Mouse (Mus musculus) limb, embryonic 13.5 days (tissue): ENCODE measurements at regions not wholly inside any gene's neighbourhood (a gene's known extent, or its start where the extent isn't known, plus 50 kb on each side); places are given as distances from the start of the nearest gene placed in this dataset.
A peak's percentile ranks its signal among the peaks of the same experiment; 100 is the strongest.

ENCODE experiments used
- ATAC-seq: fragments of 200-750 bp; cut with Nextera tagmentation; 2 replicates; pipeline ENCODE4 v1.8.0; 2017; ENCODE audit warnings: low read depth, moderate number of reproducible peaks, moderate TSS enrichment; ENCODE audit not compliant: low FRiP score
- H3K27ac ChIP-seq: fragments of 300-500 bp; sonication (generic); 2 replicates; pipeline ENCODE4 v1.5.1; 2015; ENCODE audit warnings: inconsistent platforms, mild to moderate bottlenecking, moderate library complexity
- H3K27me3 ChIP-seq: fragments of 300-500 bp; sonication (generic); 2 replicates; pipeline ENCODE4 v1.6.1; 2015; ENCODE audit warnings: mild to moderate bottlenecking, inconsistent platforms
- H3K36me3 ChIP-seq: fragments of 300-500 bp; sonication (generic); 2 replicates; pipeline ENCODE4 v1.6.1; 2015; ENCODE audit warnings: inconsistent platforms, mild to moderate bottlenecking, moderate library complexity
- H3K4me1 ChIP-seq: fragments of 300-500 bp; sonication (generic); 2 replicates; pipeline ENCODE4 v1.6.1; 2015; ENCODE audit warnings: inconsistent platforms
- H3K4me2 ChIP-seq: fragments of 300-500 bp; sonication (generic); replicated peaks from 2 replicates; pipeline ENCODE4 v1.6.1; 2015; ENCODE audit warnings: inconsistent platforms, mild to moderate bottlenecking, moderate library complexity
- H3K4me3 ChIP-seq: fragments of 300-500 bp; sonication (generic); 2 replicates; pipeline ENCODE4 v1.5.1; 2015; ENCODE audit warnings: moderate library complexity, mild to moderate bottlenecking, inconsistent platforms
- H3K9ac ChIP-seq: fragments of 300-500 bp; sonication (generic); 2 replicates; pipeline ENCODE4 v1.6.1; 2015; ENCODE audit warnings: mild to moderate bottlenecking, inconsistent platforms
- H3K9me3 ChIP-seq: fragments of 300-500 bp; sonication (generic); 2 replicates; pipeline ENCODE4 v1.6.1; 2016; ENCODE audit warnings: inconsistent platforms
- WGBS: fragments of 180-500 bp; shearing (Covaris S2); methylation state at CpG from one replicate; pipeline ENCODE4 v1.1.7; 2015; 5-methylcytosine and 5-hydroxymethylcytosine counted together

DNA sequence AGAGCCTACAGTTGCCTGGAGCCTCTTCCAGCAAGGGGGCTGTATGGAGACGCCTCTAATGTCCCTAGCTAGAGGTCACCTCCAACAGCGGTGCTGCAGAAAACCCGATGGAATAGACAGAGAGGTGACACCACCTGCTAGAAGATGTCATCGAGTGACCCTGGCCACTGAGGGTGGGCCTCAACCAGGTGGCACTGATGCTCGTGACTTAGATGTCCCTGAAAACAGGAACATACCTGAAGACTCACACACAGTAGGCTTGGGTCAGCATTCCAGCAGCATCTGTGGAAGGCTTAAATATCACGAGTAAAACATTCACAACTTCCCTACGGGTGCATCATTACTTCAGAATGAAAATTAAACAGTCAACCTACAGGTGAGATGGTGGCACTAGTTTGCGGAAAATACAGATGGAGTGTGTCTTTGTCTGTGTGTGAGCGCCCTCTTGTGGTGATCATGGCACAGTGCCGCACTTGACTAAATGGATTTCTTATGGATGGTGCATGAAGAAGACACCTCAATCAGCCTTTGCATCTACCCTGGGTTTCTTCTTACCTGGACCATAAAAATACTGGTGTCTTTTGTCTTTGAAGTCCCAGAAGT is 86.2 kb upstream of the Smad3 start:
- peak; percentile 32; the same call in 1 of the 2 replicates for ATAC-seq
- no peaks in the 10 kb centered on the region for H3K9me3 ChIP-seq
- H3K36me3 ChIP-seq = no peaks in the 10 kb centered on the region
- H3K4me1 ChIP-seq = no peaks in the 10 kb centered on the region
- peaks cover 15% of the 10 kb centered on the region; the same call in 1 of the 2 replicates for H3K27me3 ChIP-seq
- no peak overlapping the region for H3K27ac ChIP-seq
- H3K4me2 ChIP-seq = no peak overlapping the region
- WGBS = 27% methylated on average over 10 of the region's 10 CpGs
- no peak overlapping the region for H3K9ac ChIP-seq
- H3K4me3 ChIP-seq = no peak overlapping the region

- 44% methylated on average over 2 of the region's 2 CpGs for WGBS
- no peak overlapping the region for H3K9ac ChIP-seq
- ATAC-seq = peak; percentile 18; the same call in 1 of the 2 replicates
- H3K9me3 ChIP-seq = no peaks in the 10 kb centered on the region
- peaks cover 15% of the 10 kb centered on the region; the same call in 1 of the 2 replicates for H3K27me3 ChIP-seq
- H3K4me3 ChIP-seq = no peak overlapping the region
- H3K36me3 ChIP-seq = no peaks in the 10 kb centered on the region
- H3K4me2 ChIP-seq = no peak overlapping the region
- H3K27ac ChIP-seq = no peak overlapping the region
- no peaks in the 10 kb centered on the region for H3K4me1 ChIP-seq
Measured at GRCm38 (mm10) chr9:63843431-63843830, 85.6 kb upstream of the Smad3 start.

- no peak overlapping the region for H3K27ac ChIP-seq
- no peak overlapping the region for H3K4me2 ChIP-seq
- H3K9ac ChIP-seq = no peak overlapping the region
- no peaks in the 10 kb centered on the region for H3K36me3 ChIP-seq
- H3K4me1 ChIP-seq = peaks cover 16% of the 10 kb centered on the region
- H3K4me3 ChIP-seq = no peak overlapping the region
- H3K27me3 ChIP-seq = peaks cover 15% of the 10 kb centered on the region; the same call in 1 of the 2 replicates
- ATAC-seq = no peak
- 80% methylated on average over 14 of the region's 14 CpGs for WGBS
- no peaks in the 10 kb centered on the region for H3K9me3 ChIP-seq
Measured at GRCm38 (mm10) chr9:63841102-63841501, 83.3 kb upstream of the Smad3 start.

DNA sequence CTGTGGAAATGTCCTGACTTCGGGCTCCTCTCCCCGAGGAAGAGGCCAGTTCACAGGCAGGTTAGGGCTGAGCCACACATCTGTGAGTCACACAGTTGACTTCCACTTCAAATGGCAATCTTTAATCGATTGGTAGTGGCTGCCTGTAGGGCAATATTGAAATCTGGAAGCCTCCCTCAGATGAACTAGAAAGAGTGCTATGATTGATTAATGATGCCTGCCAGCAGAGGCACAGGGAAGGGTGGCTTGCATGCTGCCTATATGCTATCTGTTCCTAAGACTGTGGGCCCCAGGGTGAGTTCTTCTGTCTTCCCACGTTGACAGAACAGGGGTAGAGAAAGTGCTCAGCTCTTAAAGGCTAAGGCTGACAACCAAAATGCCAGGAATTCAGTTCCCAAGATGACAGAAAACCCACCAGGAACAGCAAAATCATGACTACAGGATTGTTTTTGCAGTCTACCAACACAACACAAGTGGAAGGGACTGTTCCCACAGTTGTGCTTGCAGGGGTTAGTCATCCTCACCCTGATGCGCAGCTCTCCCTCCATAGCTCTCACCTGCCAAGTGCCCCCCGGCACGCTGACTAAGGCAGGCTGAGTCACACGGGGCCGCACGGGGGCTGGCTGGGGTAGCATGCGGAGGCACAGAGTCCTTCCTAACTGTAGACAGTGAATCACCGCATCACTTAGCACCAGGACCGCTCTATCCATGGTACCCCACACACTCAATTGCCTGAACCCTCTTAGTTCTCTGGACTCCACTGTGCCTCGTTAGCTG is 81.4 kb upstream of the Smad3 start:
- 85% methylated on average over 14 of the region's 14 CpGs for WGBS
- Histone ChIP-seq H3K27me3 (no peaks in the 10 kb centered on the region; the same call in 1 of the 2 replicates), H3K4me2 (no peak overlapping the region), H3K9me3 (no peaks in the 10 kb centered on the region), H3K36me3 (no peaks in the 10 kb centered on the region), H3K9ac (no peak overlapping the region), H3K27ac (no peak overlapping the region), H3K4me1 (peaks cover 22% of the 10 kb centered on the region), H3K4me3 (no peak overlapping the region)
- no peak for ATAC-seq

DNA sequence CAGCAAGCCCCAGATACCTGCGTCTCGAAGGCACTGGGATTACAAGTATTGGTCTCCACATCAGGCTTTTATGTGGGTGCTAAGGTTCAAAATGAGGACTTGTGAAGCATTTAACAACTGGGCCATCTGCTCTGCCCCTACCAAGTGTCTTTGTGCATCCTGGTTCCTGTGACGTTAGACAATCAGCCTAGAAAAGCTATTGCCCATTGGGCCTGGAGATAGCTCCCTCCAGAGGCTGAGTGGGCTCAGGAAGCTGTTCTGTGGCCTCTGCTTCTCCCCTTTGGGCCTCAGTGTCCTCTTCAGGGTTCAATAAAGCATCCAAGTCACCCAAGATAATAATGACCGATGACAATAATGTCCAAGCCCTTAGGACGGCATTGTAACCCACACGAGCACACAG is 79.8 kb upstream of the Smad3 start:
- no peak for ATAC-seq
- H3K27me3 ChIP-seq = no peaks in the 10 kb centered on the region; the same call in 1 of the 2 replicates
- no peaks in the 10 kb centered on the region for H3K36me3 ChIP-seq
- H3K4me3 ChIP-seq = no peak overlapping the region
- no peak overlapping the region for H3K4me2 ChIP-seq
- WGBS = 68% methylated on average over 6 of the region's 6 CpGs
- no peak overlapping the region for H3K9ac ChIP-seq
- no peaks in the 10 kb centered on the region for H3K9me3 ChIP-seq
- H3K27ac ChIP-seq = no peak overlapping the region
- H3K4me1 ChIP-seq = peaks cover 24% of the 10 kb centered on the region

DNA sequence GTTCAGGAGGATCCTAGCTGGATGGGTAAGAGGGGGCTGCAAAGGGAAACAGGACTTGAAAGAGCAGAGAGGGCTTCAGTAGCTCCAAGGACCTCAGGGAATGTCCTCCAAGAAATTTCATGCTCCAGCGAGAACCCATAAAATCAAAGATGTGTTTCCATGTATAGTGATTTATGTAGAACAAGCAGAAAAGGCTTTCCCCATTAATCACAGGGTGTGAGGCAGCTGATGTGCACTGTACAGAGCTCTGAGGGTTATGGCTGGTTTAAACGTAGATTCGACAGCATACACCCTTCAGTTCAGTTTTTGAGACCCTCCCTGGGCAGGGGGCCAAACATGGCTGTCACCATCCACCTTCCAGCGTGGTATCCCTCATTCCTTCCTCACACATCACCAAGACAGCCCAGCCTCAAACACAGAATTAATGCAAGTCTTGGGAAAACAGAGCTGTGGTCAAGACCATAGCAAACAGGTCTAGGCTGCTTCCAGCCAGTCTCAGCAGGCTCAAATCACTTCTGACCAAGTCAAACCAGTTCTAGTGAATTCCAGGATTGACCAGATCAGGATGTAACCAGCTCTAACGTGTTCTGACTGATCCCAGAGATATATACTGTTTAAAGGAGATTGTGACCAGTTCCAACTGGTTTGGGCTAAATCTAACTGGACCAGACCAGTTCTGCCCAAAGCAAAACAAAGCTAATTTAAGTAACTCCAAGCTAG is 78.9 kb upstream of the Smad3 start:
- no peaks in the 10 kb centered on the region for H3K9me3 ChIP-seq
- no peaks in the 10 kb centered on the region; the same call in 1 of the 2 replicates for H3K27me3 ChIP-seq
- H3K4me1 ChIP-seq = peaks cover 24% of the 10 kb centered on the region
- WGBS = 43% methylated on average over 5 of the region's 5 CpGs
- no peak for ATAC-seq
- no peak overlapping the region for H3K4me2 ChIP-seq
- no peak overlapping the region for H3K4me3 ChIP-seq
- no peak overlapping the region for H3K9ac ChIP-seq
- no peaks in the 10 kb centered on the region for H3K36me3 ChIP-seq
- H3K27ac ChIP-seq = no peak overlapping the region

DNA sequence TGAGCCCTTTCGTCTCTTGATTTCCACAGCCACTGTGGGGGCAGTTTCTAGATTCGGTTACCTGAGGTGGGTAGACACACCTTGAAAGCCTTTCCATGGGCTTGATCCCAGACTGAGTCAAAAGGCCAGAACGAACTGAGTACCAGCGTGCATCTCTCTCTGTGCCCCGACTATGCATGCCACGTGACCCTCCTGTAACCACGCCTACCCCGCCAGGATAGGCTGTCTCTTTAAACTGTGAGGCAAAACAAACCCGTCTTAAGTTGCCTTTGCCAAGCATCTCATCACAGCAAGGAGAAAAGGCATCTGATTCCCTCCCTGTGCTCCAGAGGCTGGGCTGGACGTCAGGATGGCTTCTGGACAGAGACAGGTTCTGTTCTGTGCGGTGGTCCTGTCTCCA is 78.2 kb upstream of the Smad3 start:
- H3K27me3 ChIP-seq = no peaks in the 10 kb centered on the region; the same call in 1 of the 2 replicates
- no peak overlapping the region for H3K4me2 ChIP-seq
- ATAC-seq = no peak
- no peak overlapping the region for H3K27ac ChIP-seq
- 45% methylated on average over 11 of the region's 11 CpGs for WGBS
- no peaks in the 10 kb centered on the region for H3K9me3 ChIP-seq
- peaks cover 24% of the 10 kb centered on the region for H3K4me1 ChIP-seq
- no peak overlapping the region for H3K9ac ChIP-seq
- H3K36me3 ChIP-seq = no peaks in the 10 kb centered on the region
- no peak overlapping the region for H3K4me3 ChIP-seq

GRCm38 (mm10) chr9:63834416-63834815 is 76.6 kb upstream of the Smad3 start:
- Histone ChIP-seq H3K4me3 (no peak overlapping the region), H3K4me1 (peaks cover 24% of the 10 kb centered on the region), H3K4me2 (no peak overlapping the region), H3K36me3 (no peaks in the 10 kb centered on the region), H3K27ac (no peak overlapping the region), H3K27me3 (no peaks in the 10 kb centered on the region; the same call in 1 of the 2 replicates), H3K9ac (no peak overlapping the region), H3K9me3 (no peaks in the 10 kb centered on the region)
- ATAC-seq = no peak
- WGBS = 53% methylated on average over 3 of the region's 3 CpGs

GRCm38 (mm10) chr9:63818163-63818562 is 60.4 kb upstream of the Smad3 start:
- Histone ChIP-seq H3K27me3 (no peaks in the 10 kb centered on the region), H3K4me2 (no peak overlapping the region), H3K4me1 (no peaks in the 10 kb centered on the region), H3K9ac (no peak overlapping the region), H3K27ac (no peak overlapping the region), H3K4me3 (no peak overlapping the region), H3K9me3 (peaks cover 7% of the 10 kb centered on the region; the same call in 1 of the 2 replicates), H3K36me3 (no peaks in the 10 kb centered on the region)
- WGBS = 62% methylated on average over 3 of the region's 3 CpGs
- no peak for ATAC-seq

GRCm38 (mm10) chr9:63816540-63816939 is 58.7 kb upstream of the Smad3 start:
- Histone ChIP-seq H3K27me3 (no peaks in the 10 kb centered on the region), H3K4me1 (no peaks in the 10 kb centered on the region), H3K27ac (no peak overlapping the region), H3K9ac (no peak overlapping the region), H3K36me3 (no peaks in the 10 kb centered on the region), H3K4me3 (no peak overlapping the region), H3K9me3 (peaks cover 7% of the 10 kb centered on the region; the same call in 1 of the 2 replicates), H3K4me2 (no peak overlapping the region)
- 56% methylated on average over 2 of the region's 2 CpGs for WGBS
- ATAC-seq = no peak

DNA sequence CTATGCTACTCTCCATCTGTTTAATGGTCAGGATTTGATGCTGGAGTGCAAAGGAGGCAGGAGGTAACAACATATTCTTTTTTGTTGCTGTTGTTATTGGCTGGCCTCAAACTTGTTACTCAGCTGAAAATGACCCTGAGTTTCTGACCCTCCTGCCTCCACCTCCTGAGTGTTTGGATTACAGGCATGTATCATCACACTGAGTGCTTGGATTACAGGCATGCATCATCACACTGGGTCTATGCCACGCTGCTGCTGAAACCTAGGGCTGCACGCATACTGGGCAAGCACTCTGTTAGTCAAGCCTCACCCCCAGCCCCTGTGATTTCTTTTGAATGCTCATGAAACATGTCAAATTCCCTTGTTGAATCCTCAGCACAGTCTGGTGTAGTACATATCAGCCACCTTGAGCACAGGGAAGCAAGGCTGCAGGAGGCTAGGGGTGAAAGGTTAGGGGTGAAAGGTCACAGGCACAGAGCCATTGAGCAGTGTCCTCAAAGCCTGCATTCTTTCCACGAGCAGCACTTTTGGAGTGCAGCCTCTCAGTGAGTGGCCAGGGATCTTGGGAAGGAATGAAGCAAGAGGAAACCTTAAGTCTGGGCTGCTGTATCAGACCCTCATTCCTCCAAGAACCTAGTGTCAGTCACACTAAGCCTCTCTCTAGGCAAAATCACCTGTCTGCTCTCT is 52.2 kb upstream of the Smad3 start:
- no peaks in the 10 kb centered on the region for H3K27me3 ChIP-seq
- no peak overlapping the region for H3K9ac ChIP-seq
- no peaks in the 10 kb centered on the region for H3K36me3 ChIP-seq
- H3K4me3 ChIP-seq = no peak overlapping the region
- H3K4me2 ChIP-seq = no peak overlapping the region
- no peaks in the 10 kb centered on the region for H3K9me3 ChIP-seq
- no peak for ATAC-seq
- WGBS = 58% methylated on average over 3 of the region's 3 CpGs
- H3K4me1 ChIP-seq = peaks cover 1% of the 10 kb centered on the region; the same call in 1 of the 2 replicates
- H3K27ac ChIP-seq = no peak overlapping the region
